Mouse (Mus musculus) lung, adult 18-20 months (tissue): ENCODE results near the gene Abcd2.
A peak's percentile ranks its signal among the peaks of the same experiment; 100 is the strongest.

Source experiments
- DNase-seq, 2 experiments: peaks; one replicate each; pipeline ENCODE4 v3.0.0; 2022; ENCODE audit warnings: mixed read lengths in 2 of 2

Gene Abcd2

GRCm38 (mm10) chr15:91191412-91192222 lies at the start of gene Abcd2:
TSS of gene Abcd2 (minus strand) at chr15:91191799.
- DNase-seq: peak; percentile 67 to 70

GRCm38 (mm10) chr15:91240683-91241335 lies 49.2 kb upstream of the Abcd2 start:
- DNase-seq: no peak

- DNase-seq: no peak
Measured at GRCm38 (mm10) chr15:91237294-91237693, 45.7 kb upstream of the Abcd2 start.

- no peak for DNase-seq
Measured at GRCm38 (mm10) chr15:91206518-91206917, 14.9 kb upstream of the Abcd2 start.

- DNase-seq: no peak
Measured at GRCm38 (mm10) chr15:91203521-91203920, 11.9 kb upstream of the Abcd2 start.

GRCm38 (mm10) chr15:91202486-91202885 lies 10.9 kb upstream of the Abcd2 start:
- no peak for DNase-seq

- no peak for DNase-seq
Measured at GRCm38 (mm10) chr15:91200833-91201232, 9.2 kb upstream of the Abcd2 start.

GRCm38 (mm10) chr15:91199256-91199905 lies 7.8 kb upstream of the Abcd2 start, which contains the start of gene CN725425:
TSS of gene CN725425 (plus strand) at chr15:91199494.
- DNase-seq: no peak

- no peak for DNase-seq
Measured at GRCm38 (mm10) chr15:91192223-91192598, 612 bp upstream of the Abcd2 start.

- DNase-seq: no peak
Measured at GRCm38 (mm10) chr15:91190519-91191207, 936 bp downstream of the Abcd2 start.

- no peak for DNase-seq
Measured at GRCm38 (mm10) chr15:91190026-91190425, 1.6 kb downstream of the Abcd2 start.

GRCm38 (mm10) chr15:91186358-91186757 lies 5.2 kb downstream of the Abcd2 start:
- no peak for DNase-seq

- peak in 1 of 2 experiments; percentile 28 for DNase-seq
Measured at GRCm38 (mm10) chr15:91179911-91180622, 11.5 kb downstream of the Abcd2 start.

- no peak for DNase-seq
Measured at GRCm38 (mm10) chr15:91178656-91179314, 12.8 kb downstream of the Abcd2 start.

GRCm38 (mm10) chr15:91172193-91172592 lies 19.4 kb downstream of the Abcd2 start:
- peak; percentile 33 to 60 for DNase-seq

GRCm38 (mm10) chr15:91171332-91171731 lies 20.3 kb downstream of the Abcd2 start:
- DNase-seq: no peak

- no peak for DNase-seq
Measured at GRCm38 (mm10) chr15:91170602-91171328, 20.8 kb downstream of the Abcd2 start.

GRCm38 (mm10) chr15:91167850-91168562 lies 23.6 kb downstream of the Abcd2 start:
- DNase-seq: no peak

- DNase-seq: peak in 1 of 2 experiments; percentile 10
Measured at GRCm38 (mm10) chr15:91165021-91165420, 26.6 kb downstream of the Abcd2 start.

- DNase-seq: no peak
Measured at GRCm38 (mm10) chr15:91163454-91163853, 28.1 kb downstream of the Abcd2 start.
